Mouse (Mus musculus) layer of hippocampus, adult 18-20 months (tissue): ENCODE results near the gene Lzts3. TPM values are rescaled to one million over a fixed set of nuclear protein-coding genes. Genes with fewer than 3 reads are reported as not detected.
A peak's percentile ranks its signal among the peaks of the same experiment; 100 is the strongest.

Experiments used
- DNase-seq, 2 experiments: peaks; one replicate each; pipeline ENCODE4 v3.0.0; 2022; ENCODE audit warnings: low spot score in 2 of 2
- total RNA-seq, 2 experiments: library from RNA; stranded (reverse); gene quantifications; 2 replicates each; pipeline ENCODE4 v1.2.3; 2021

Gene Lzts3
- total RNA-seq, 2 experiments from 2014 or later: 193 to 196 TPM

DNA sequence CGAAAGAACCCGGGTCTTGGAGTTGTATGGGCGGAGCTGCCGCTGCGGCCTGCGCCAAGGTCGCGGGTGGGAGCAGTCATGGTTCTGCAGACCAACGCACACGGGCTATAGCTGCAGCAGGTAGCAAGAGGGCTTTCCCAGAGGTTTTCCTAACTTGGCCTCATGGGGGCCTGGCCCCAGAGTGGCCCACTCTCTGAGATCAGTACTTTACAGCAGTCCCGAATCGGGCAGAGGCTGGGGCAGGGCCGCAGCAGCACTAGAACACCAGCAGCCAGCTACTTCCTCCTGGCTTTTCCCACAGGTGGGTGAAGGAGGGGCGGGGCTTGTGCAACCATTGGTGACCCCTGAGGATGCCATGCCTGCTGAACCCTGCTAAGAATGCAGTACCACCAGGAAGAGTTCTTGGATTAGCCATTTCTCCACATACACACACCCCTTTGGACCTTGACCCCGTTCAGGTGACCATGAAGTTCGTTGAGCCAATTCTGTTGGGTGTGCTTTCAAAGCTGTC is 4.4 kb downstream of the Lzts3 start:
- DNase-seq: no peak

DNA sequence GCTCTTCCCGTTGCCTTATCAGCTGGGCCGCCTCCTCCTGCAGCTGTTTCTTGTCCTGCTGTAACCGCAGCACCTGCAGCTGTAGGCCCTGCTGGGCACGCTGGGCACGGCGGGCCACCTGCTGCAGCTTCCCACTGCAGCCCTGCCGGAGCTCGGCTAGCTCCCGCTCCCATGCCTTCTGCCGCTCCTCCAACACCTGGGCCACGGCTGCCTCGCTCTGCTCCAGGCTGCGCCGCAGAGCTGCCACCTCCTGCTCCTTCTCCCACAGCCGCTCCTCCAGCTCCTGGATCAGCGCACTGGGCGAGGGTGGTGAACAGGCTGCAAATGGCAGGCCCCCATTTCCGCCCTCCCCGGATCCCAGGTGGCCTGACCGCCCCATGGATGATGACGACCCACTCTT is 6.8 kb downstream of the Lzts3 start:
- DNase-seq: no peak

GRCm38 (mm10) chr2:130634739-130635411 is 7.7 kb downstream of the Lzts3 start:
- no peak for DNase-seq

- no peak for DNase-seq
These were observed 8.4 kb downstream of the Lzts3 start for GRCm38 (mm10) chr2:130634006-130634738.

GRCm38 (mm10) chr2:130632887-130633675 is 9.5 kb downstream of the Lzts3 start:
- DNase-seq: no peak

- DNase-seq: peak in 1 of 2 experiments; percentile 52
These were observed 10.2 kb downstream of the Lzts3 start for GRCm38 (mm10) chr2:130632416-130632815.

DNA sequence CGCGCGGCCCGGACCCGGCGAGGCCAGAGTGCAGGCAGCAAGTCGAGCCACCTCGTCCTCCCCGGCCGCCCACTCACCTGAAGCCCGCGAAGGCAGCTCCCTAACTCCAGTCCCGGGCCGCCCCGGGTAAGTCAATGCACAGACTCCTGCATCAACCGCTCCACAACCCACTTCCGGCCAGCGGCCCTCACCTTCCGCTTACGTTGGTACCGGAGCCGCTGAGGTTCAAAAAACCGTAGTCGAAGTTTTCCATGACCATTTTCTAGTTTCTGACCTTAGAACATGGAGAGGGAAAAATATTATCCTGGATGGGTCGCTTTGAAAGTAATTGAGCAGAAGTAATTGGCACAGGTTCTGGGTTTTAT is 12.8 kb downstream of the Lzts3 start, which contains the start of the genes Fastkd5 and Ubox5:
TSS of gene Fastkd5 (minus strand) at position 189 of the 365 bp plus-strand sequence.
TSS of gene Ubox5 (minus strand) at position 200 of the 365 bp plus-strand sequence.
- peak; percentile 81 to 95 for DNase-seq

GRCm38 (mm10) chr2:130629080-130629838 is 13.3 kb downstream of the Lzts3 start:
- no peak for DNase-seq

DNA sequence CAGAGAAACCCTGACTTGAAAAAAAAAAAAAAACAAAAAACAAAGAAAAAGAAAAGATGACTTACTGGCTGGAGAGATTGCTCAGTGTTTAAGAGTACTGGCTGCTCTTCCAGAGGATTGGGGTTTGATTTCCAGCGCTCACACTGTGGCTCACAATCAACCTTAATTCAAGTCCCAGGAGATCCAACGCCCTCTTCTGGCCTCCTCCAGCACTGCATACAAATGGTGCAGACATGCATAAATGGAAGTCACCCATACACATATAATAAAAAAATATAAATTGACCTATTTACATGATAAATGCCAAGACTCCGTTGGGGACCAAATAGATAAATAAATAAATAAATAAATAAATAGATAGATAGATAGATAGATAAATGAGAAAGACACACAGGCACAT is 14.2 kb downstream of the Lzts3 start:
- no peak for DNase-seq

DNA sequence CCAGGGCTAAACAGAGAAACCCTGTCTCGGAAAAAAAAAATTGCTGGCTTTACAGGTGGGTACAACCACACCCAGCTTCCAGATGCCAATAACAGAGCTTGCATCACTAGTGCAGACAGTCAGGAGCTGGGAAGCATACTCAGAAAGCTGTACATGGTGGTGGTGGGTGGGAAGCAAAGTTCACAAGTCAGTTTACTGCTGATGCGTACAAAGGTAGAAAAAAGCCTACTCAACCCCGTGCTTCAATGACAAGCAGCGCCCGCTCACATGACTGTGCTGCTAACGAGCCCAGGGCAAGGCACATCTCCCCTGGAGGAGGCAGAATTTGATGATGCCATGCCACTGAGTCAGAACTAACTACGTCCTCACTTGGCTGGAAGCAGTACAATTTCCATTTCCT is 23.6 kb downstream of the Lzts3 start:
- DNase-seq: no peak

- no peak for DNase-seq
These were observed 29.5 kb downstream of the Lzts3 start for GRCm38 (mm10) chr2:130613091-130613490.

DNA sequence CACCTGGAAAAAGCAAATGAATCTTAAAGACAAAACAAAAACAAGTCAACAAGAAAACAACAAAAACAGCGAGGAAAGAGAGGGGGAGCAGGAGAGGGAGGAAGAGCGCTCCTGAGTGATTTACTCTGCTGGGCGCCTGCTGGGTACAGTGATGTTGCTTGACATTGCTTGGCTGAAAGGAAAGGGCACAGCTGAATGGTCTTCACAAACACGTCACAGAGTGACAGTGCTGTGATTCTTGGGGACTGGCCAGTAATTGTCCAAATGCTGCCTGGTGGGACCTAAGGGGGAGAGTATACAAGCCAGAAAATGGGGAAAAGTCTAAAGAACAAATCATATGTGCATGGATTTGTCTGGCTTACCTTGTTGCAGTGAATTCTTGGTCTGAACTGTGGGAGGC is 40.4 kb downstream of the Lzts3 start:
- DNase-seq: no peak

DNA sequence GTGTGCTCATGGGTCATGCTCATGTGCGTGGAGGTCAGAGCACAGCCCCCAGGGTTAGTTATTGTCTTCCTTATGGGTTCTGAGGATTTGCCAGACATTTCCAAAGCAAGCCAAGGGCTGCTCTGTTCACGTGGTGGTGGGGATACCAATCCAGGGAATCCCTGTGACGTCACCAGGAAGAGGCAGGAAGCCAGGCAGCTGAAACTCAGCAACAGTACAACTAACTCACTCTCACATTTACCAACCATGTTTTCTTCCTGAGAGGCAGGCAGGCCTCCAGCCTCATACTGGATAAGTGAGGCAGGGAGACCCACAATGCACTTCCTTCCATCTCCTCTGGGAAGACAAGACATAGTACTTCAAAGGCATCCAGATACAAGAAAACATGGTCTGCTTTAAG is 44.2 kb downstream of the Lzts3 start:
- no peak for DNase-seq

GRCm38 (mm10) chr2:130597601-130598010 is 45.0 kb downstream of the Lzts3 start:
- peak in 1 of 2 experiments; percentile 73 for DNase-seq

DNA sequence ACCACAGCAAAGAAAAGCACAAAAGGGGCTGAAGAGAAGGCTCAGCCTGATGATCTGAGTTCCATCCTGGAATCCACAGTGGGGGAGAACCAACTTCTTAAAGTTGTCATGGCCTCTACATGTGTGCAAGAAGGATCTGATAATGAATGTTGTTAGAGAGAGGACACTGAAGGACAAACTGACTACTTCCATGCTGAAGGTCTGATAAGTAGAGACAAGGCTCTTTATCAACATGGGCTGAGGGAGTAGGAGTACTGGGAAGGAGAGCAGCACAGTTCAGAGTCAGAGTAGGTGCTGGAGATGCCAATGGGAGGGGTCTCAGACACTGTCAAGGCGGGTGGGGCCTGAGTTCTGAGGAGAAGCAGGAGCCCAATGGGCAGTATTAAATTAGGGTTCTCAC is 47.0 kb downstream of the Lzts3 start:
- no peak for DNase-seq

DNA sequence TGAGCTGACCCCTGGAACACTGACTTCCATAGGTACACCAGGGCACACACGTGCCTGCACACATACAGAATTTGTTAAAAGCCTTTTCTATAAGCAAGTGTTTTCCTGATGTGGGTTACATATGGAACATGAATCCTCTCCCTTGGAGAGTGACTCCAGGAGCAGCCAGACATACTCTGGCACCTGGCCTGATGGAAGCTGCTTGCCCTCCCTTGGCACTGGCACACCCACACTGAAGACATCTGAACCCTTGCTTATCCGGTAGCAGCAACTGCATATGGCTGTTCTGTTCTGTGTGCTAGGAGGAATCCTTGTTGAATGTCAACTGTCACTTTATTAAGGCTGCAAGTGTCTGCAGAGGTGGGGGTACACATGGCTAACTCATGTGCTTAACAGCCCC is 51.6 kb downstream of the Lzts3 start:
- no peak for DNase-seq

DNA sequence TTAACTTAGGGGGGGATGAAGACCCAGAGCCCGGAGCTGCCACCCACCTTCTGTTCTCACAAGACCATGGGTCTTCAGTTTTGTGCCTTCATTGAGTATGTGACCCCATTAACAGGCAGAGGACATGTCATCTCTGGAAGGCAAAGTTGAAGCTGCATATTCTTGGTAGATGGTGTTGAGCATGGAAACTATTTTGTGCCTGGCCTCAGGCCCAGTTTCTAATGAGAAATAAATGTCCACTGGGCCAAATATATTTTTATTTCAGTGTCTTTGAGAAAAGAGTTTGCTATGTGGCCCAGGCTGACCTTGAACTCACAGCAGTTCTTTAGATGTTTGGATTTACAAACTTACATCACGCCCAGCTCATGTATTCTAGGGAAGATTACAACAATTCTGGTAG is 52.8 kb downstream of the Lzts3 start:
- DNase-seq: no peak

- no peak for DNase-seq
These were observed 53.4 kb downstream of the Lzts3 start for GRCm38 (mm10) chr2:130589157-130589556.

DNA sequence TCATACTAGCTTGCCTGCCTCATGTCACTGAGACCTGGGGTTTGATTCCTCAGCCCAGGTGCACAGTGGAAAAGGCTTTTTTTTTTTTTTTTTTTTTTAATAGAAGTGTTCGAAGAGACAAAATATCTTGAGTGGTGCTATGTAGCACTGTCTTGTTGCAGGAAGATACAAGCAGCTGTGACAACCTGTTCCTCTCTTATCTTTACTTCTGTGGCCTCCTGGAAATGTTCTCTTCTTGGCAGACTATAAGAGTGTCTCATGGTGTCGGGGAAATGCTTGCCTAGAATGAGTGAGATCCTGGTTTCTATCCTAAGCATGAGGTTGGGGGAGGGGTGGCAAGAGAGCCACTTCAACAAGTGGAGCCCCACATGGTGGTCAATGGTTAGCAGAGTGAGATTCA is 54.2 kb downstream of the Lzts3 start:
- DNase-seq: no peak

- peak in 1 of 2 experiments; percentile 37 for DNase-seq
These were observed 56.6 kb downstream of the Lzts3 start for GRCm38 (mm10) chr2:130586016-130586415.
